Mouse (Mus musculus) urinary bladder, adult 18-20 months (tissue): ENCODE data around the gene Gm27027.

Source experiments
- DNase-seq, 2 experiments: peaks; one replicate each; pipeline ENCODE4 v3.0.0; 2022; ENCODE audit warnings: low spot score in 2 of 2, mixed read lengths in 2 of 2

The Gm27027 gene

DNA sequence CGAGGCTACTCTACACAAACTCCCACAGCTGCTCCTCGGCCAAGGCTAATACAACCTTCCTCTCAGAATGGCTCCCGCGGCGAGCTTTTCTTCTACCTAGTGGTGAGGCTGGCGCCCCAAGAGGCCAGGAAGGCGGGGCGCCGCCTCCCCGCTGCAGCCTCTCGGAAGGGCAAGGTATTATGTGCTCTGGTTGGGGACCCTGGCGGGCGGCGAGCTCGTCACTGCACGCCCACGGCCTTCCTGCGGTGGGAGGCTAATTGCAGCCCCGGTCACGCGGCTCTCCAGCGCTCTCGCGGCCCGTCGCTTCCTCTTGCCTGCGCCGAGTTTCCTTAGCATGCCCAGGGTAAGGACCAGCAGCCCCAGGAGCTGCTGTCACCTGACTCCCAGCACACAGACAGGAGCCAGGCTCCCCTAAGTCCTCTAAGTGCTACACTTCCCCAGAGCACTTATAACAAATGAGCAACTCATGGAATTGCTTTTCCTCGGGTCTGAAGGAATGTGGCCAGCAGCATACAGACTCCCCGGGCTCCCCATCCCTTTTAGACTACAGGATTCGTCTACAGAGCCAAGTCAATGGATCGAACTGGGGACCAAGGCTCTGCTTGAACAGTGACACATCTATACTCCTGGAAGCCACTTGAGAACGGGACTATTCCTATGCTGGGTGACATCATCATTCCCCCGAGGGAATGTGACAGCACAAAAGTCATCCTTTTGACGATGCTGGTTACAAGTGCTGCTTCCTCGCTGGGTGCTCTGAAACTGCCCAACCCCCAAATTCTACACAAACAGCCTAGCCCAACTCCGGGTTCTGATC, 19.5 kb downstream of the Gm27027 start:
- peak in 1 of 2 experiments; percentile 45 for DNase-seq

DNA sequence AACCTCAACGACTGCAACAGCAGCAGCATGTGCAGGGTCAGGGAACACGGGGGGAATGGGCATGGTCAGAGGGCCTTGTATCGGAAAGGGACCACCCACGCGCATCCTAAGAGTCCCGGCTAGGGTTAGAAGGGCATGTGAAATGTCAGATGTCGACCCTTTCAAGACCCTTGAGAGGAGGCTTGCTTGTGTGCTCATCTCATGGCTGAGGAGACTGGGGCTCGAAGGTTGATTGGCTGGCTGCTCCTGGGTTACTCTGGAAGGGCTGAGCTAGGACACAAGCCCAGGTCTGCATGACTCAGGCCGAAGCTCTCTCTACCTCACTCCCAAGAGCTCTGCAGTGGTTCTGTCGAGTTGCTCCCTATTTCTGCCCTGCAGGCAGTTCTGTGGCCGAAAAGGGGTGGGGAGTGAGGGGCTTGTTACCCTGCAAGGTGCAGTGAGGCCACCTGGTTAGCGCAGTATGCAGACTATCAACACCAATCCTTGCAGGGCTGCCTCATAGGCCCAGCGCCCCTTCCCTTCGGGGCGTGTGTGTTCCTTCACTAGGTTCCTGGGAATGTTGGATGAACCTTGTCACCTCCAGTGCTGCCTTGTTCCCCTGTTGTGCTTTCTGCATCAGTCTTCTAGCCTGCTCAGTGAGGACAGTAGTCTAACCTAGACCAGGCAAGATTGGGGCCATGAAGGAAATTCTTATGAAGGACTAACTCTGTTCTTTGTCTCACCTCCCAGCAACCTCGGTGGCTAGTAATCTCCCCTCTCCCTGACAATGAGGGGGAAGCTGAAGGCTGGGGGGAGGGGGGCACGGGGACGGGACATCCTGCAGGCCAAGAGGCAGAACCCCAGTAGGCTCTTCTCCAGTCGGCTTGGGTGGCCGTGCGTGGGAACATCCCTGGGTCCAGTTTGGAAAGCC, 20.4 kb downstream of the Gm27027 start:
- DNase-seq = no peak

DNA sequence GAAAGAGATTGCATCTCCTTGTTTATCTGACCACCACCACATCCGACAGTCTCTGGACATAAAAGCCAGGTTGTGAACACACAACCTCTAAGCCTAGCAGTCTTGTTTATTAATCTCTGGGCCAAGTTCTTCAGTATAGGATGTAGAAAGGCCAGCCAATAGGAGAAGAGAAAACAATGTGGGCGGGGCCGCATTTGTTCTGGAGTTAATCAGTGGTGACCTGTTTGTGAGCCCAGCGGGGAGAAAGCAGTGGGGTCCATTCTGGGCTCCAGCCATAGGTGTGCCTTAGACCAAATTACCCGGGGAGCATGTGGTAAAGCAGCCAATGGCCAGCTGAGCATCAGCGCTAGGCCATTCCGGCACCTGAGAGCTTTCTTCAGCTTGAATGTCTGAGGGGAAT, 21.1 kb downstream of the Gm27027 start:
- no peak for DNase-seq

DNA sequence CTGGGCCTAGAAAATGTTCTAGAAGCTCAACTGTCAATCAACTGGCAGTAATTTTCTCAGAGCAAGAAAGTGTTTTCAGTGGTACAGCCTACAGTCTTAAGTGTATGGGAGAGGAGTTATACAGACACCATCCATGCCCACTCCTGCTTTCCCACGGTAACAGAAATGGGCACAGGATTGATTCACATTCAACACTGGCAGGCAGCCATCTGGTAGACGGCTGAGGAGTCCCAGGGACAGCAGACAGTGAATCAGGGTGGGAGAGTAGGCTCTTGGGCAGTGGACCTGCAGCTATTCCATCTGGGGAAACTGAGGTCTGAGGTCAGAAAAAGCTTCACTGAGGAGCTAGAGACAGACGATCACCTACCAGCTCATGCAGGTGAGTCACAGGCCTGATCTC, 24.5 kb downstream of the Gm27027 start:
- DNase-seq = no peak

DNA sequence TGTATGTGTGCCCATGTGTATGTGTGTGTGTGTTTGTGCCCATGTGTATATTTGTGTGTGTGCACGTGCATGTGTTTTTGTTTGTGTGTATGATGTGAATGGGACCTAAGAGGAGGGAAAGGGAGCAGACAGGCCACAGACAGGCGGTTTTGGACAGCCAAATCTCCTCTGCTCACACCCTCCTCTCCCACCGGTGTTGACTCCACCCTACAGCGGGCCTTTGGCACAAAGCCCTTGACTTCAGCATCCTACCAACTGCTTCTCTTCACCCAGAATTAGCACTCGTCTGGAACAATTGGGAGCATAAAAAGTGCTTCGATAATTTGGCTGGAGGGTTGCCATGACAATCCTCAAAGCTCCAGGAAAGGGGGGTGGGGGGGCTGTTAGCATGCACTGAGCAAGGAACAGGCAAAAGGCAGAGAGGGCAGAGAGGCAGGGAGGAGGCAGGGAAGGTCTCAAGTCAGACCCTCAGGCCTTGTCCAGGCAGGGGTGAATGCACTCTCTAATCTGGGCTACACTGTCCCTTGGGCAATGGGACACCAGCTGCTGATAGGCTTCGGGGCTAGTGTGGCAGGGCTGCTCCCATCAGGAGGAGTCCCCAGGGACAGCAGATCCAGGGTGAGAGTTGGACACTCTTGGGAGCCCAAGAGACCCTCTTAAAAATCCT, 31.5 kb downstream of the Gm27027 start:
- no peak for DNase-seq

DNA sequence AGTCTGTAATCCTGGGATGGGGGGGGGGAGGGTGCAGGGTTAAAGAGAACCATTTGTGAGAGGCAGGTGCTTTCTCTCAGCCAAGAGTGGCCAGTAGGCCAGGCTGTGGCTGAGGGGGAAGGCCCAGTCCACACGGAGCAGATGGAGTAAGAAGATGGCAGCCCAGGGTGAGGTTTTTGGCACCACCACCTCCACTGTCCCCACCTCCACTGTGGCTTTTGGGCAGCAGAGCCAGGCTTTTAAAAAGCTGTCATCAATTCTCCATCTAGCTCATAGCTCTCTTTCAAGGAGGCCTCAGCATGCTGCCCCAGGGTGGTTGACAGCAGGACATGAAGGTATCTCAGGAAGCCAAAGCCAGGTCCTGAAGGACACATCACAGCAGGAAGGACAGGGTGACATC, 32.4 kb downstream of the Gm27027 start:
- DNase-seq = no peak

DNA sequence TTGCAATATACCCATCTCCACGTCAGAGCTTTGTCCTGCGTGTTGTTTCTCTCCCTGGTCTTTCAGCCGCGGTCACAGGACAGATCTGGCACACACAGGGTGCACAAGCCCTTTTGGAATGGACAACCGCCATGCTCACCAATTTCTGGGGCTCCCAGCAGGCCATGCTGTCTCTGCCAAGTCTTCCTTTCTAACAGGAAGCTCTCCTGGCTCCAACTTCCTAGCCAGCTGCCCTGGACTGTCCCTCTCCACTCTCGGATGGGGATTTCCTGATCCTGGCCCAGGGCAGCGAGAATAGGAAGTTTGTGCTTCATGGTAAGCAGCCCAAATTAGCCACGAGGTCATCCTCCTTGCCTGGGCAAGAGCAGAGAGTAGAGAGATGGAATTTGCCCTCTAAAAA, 34.4 kb downstream of the Gm27027 start:
- DNase-seq = no peak

DNA sequence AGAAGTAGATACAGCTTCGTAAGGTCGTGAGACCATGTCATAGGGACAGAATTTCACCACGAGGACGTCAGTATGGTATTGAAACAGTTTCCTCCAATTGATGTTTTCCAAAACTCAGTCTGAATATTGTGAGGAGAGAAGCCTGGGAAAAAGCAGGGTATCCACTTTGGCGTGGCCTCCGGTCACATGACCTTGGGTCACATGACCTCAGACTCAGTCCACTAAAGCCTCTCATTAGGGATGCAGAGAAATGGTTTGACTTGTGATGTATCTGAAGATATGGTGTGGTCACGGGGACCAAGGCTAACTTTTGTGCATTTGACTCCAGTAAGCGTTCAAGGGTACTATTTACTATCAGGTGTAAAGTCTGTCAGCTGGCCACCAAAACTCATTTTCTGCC, 36.8 kb downstream of the Gm27027 start:
- no peak for DNase-seq

DNA sequence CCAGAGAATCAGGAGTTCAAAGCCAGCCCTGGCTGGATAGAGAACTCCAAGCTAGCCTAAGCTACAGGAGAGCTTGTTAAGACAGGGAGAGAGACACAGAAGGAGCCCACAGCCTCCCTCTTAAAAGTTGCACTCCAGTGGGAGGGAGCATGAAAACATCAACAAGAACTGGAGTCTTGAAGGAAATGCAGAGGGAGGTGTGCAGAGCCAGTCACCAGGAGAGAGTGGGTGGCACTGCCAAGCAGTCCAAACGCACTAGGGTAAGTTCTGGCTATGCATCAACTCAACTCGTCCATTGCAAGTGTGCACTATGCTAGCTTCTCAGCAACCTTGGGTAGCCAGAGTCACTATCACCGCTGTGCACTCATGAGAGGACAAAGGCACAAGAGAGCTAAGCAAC, 37.9 kb downstream of the Gm27027 start:
- no peak for DNase-seq

DNA sequence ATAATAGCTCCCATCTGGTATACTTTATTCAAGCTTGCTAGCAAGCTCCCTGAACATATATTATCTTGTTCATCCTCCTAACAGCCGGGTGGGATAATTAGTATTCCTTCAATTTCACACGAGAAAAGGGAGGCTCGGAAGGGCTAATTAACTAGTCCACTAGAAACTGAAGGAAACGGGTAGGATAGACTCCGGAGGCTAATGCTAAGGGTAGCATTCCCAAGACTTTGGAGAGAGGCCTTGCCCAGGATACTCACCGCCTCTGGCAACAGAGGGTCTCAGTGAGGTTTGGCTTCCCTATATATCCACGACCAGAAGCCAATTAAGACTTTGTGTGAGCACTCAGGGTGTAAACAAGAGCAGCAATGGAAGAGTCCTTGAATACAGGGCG, 38.4 kb downstream of the Gm27027 start:
- DNase-seq = no peak

DNA sequence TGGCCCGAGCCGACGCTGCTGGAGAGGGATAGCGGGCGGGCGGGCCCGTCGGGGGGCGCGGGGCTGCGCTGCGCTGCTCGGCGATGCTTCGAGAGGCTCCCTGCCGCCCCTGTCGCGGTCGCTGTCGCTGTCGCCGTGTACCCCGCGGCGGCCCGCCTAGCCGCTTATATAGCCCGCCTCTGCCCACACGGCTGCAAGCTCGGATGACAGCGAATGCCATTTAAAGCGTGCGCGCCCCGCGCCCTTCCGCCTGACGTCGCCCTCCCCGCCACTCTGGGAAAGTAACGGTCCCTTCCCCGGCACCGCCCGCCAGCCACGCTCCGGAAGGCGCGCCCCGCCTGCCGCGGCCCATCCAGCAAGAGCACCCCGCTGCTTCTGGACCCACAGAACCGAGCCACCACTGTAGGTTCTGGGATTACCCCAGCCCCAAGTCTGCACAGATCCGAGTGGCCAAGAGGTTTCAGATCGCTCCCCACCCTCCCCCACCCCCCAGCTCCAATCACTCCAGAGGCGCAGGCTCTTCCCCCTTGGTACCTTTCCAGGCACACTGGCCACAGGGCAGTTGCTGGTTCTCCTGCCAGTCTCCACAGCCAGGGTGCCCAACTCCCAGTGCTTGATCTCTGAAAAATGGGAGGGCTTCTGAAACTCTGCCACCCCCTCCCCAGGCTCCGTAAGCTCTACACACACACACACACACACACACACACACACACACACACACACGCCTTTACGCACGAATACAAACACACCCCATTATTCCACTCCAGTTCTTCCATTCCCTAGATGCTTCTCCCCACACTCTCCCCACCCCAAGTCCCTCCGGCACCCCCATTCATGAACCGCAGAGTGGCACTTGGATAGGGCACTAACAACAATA, 39.0 kb downstream of the Gm27027 start, which contains the start of gene Gm13889:
Gene Gm13889 (minus strand): TSS at position 294 of the 877 bp plus-strand sequence.
- peak; percentile 18 to 49 for DNase-seq

DNA sequence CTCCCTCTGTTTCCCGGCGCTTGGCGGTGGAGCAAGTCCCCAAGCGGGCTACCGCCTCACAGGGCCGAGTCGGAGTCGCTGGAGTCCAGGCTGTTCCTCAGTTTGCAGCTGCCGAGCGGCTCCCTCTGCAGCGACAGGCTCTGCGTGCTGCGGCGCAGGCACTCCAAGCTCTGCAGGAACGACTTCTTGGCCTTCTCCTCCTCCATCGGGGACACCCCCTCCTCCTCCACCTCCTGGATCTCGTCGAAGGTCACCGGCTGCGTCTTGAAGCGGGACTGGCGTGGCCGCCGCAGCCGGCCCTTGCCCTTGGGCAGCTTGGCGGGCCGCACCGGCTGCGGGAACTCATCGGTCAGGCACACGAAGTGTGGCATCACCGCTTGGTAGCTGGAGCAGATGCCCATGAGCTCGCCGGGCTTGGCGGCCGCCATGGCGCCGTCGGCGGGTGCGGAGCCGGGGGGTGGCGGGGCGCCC, 39.8 kb downstream of the Gm27027 start:
- peak in 1 of 2 experiments; percentile 45 for DNase-seq

DNA sequence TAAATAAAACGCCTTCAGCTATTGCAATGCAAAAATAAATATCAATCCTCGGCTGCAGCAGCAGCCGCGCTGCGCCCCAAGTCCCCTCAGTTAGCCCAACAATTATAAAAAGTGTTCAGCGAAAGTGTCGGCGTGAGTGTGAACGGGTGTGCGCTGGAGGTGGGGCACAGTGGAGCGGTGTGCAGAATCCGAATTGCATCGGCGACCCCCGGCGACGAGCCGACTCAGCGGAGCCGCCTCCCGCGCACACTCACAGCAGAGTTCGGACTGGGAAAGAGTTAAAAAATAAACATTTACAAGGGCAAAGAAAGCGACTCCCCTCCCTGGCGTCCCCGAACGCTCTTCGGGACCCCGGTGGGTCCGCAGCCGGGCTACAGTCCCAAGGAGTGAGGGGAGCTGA, 40.3 kb downstream of the Gm27027 start:
- DNase-seq = peak in 1 of 2 experiments; percentile 8

DNA sequence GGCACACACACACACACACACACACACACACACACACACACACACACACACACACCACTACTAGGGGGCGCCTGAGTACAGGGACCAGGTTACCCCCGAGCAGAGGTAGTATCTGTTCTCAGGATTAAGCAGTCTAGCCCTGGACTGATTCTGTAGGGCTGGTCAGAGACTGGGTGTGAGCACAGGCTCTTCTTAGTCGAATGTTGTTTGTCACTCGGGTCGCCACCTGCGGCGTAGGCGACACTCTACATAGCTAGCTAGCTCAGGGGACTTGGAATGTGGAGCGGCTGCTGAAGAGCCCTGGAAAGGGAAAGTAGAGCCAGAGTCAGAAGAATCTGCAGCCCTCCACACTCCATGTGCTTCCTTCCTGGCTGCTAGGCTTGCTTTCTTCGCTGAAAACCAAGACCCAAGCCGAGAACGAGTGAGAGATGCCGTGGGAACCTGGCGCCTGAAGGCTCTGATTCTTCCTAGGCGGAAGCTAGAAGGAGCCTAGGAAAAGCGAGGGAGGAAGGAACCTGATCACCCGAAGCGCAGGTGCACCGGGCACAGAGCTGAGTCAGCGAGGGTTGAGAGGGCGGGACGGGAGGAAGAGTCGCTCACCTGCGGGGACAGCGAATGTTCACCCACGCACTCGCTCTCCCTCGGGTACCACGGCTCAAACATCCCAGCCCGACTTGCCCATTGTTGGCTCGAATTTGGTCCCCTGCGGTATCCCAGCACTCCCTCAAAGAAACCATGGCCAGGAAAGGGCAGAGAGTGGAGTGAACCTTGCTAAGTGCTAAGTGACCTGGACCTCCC, 41.2 kb downstream of the Gm27027 start:
- peak in 1 of 2 experiments; percentile 19 for DNase-seq

DNA sequence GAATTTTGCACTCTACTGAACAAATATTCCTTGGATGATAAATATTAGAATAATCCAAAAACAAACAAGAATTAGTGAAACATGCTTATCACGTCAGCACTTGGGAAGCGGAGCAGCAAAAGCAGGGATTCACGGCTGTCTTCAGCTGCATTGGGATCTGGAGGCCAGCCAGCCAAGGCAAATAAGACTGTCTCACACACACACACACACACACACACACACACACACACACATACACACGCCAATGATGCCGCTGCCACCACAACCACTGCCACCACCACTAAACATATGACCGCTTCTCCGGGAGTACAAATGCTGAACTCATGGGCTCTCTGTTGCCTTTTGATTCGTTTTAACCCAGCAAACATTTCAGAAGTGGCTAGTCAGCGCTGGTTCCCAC, 42.4 kb downstream of the Gm27027 start:
- DNase-seq = no peak

DNA sequence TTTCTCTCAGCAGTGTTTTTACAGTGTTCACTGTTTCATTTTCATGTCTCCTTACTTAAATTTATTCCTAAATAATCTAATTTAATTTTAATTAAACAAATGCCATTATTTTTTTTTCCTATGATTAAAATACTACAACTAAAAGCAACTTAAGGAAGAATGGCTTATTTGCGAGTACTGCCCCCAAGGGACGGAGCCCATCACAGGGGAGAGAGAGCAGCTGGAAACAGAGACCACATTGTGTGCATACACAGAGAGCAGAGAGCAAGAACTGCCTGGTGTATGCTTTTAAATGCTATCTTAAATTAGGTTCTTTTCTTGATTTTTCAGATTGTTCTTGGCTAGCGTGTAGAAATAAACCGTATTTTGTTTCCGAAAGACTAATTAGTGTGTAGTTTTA, 49.2 kb downstream of the Gm27027 start:
- no peak for DNase-seq

DNA sequence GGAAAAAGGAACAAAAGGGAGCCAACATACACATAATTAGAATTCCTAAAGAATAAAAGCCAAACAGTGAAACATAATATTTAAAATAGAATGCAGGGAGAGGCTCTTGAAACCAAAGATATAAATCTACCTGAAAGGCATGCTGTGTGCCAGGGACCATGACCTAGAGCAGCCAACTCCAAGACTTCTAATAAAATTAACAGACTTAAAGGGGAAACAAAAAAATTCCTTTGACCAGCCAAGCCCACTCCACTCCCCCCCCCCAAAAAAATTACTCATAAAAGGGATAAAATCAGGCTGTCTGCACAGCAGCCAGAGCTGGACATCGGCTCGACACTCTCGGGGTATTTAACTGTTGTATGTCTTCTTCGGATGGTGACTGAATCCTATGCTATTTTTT, 51.3 kb downstream of the Gm27027 start:
- DNase-seq = no peak

DNA sequence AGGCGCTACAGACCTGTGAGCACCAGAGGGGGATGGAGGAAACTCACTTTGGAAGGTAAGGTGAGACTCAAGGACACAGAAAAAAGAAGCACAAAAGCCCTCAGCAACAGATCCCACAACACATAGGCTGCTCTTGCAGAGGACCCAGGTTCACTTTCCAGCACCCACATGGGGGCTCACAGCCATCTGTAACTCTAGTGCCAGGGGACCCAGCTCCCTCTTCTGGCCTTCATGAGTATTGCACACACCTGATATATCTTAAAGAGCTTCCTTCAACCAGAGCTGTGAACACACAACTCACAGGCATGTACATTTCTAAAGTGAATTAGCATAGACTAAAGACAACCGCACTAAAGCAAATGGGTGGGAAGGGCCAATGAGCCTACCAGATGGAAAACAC, 52.1 kb downstream of the Gm27027 start:
- DNase-seq = no peak

DNA sequence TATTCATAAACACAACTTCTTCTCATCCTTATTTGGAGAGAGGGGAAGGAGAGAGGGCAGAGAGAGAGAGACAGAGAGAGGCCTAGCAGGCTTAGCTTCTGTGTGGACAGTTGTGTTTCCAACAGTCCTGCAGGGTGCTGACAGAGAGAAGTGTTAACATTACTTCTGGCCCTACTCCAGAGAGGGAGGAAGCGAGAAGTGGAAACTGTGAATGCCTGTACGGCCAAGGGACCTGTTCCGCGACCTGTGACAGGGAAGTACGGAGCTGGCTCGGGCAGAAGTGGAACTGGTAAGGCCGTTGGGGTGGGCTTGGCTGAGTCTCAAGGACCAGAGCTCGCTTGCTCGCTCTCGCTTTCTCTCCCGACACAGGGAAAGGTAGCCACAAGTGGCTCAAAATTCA, 54.5 kb downstream of the Gm27027 start:
- DNase-seq = no peak

DNA sequence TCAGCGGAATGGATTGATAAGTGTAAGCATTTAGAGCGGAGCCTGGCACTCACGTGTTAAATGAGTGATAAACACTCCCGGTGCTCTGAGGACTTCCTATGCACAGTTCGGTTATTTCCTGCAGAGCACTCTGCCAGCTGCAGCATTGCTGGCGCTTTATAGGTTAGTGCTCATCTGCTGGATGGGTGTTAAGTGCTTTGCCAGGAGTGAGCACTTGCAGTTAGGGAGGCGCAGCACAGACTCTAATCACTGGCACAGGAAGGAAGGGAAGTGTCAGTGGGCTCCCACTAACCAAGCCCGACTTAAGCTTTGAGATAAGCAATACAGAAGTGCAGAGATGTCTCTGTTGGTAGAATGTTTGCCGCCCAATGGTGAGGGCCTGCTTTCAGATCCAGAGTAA, 57.6 kb downstream of the Gm27027 start:
- DNase-seq = no peak
